Mouse (Mus musculus) spleen, adult 12 weeks (tissue): ENCODE data around the gene Bmper.

Experiments
- DNase-seq: peaks from one replicate; pipeline ENCODE4 v3.0.0; 2022; ENCODE audit warnings: low spot score

Bmper gene

GRCm38 (mm10) chr9:23222841-23223548, at the start of gene Bmper:
Gene Bmper, plus strand, starts transcription at chr9:23223076.
- no peak for DNase-seq

- no peak for DNase-seq
Observed at GRCm38 (mm10) chr9:23177476-23177875, 45.4 kb upstream of the Bmper start.

- DNase-seq: no peak
Observed at GRCm38 (mm10) chr9:23187181-23187580, 35.7 kb upstream of the Bmper start.

- DNase-seq: no peak
Observed at GRCm38 (mm10) chr9:23188136-23188535, 34.7 kb upstream of the Bmper start.

DNA sequence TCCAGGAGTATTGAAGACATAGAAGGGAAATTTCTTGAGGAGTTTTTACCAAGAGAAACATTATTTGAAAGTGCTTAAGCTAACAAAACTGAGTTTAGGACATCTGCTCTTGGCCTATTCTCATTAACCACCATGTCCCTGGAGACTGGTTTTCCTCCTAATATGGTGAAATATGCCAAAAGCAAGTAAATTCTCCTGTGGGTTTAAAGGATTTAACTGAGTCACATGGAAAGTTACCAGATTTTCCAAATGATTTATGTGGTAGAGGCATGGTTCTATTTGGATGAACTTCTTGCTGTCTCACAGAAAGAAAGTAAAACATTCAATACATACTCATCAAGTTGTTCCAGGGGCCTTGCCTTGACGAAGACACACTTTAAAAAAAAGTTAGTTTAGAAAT, 31.9 kb upstream of the Bmper start:
- no peak for DNase-seq

GRCm38 (mm10) chr9:23191431-23191830, 31.4 kb upstream of the Bmper start:
- DNase-seq: no peak

- DNase-seq: no peak
Observed at GRCm38 (mm10) chr9:23192567-23193331, 30.1 kb upstream of the Bmper start.

DNA sequence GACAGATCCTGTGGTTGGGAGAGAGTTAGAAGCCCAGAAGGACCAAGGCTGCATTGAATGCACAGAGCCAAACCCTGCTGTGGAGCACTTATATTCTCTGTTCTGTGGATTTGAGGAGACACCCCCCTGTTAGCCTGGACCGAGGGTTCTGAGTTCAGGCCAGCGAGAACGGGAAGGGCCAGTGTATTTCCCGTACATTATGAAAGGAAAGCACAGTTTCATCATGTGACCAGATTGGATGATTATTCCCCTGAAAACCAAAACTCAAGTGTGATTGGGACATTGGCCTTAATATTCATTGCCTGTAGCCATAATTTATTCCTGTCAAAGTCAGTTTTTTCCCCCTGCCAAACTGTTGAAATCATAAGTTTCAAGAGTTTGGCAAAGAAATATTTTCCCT, 23.9 kb upstream of the Bmper start:
- DNase-seq: no peak

GRCm38 (mm10) chr9:23199841-23200240, 23.0 kb upstream of the Bmper start:
- DNase-seq: no peak

DNA sequence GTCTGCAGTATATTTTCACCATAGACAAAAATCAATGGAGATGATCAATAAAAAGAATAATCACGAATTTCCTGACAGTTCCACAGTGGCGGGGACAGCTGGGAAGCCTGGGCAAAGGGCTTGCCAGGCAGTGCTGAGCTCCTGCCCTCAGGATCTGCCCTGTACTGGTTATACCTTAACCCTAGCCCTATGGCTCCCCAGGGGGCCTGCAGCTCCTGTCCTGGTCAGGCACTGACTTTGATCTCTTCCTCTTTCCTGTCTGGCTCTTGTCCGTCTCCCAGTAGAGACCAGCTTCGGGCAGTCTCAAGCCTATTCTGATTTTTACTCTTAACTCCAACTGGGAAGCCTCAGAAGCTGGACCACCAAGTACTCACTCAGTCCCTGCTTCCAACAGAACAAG, 22.0 kb upstream of the Bmper start:
- no peak for DNase-seq

GRCm38 (mm10) chr9:23202431-23202830, 20.4 kb upstream of the Bmper start:
- DNase-seq: no peak

GRCm38 (mm10) chr9:23204339-23205288, 18.3 kb upstream of the Bmper start:
- DNase-seq: no peak

- DNase-seq: no peak
Observed at GRCm38 (mm10) chr9:23205304-23205703, 17.6 kb upstream of the Bmper start.

- DNase-seq: no peak
Observed at GRCm38 (mm10) chr9:23205757-23206156, 17.1 kb upstream of the Bmper start.

DNA sequence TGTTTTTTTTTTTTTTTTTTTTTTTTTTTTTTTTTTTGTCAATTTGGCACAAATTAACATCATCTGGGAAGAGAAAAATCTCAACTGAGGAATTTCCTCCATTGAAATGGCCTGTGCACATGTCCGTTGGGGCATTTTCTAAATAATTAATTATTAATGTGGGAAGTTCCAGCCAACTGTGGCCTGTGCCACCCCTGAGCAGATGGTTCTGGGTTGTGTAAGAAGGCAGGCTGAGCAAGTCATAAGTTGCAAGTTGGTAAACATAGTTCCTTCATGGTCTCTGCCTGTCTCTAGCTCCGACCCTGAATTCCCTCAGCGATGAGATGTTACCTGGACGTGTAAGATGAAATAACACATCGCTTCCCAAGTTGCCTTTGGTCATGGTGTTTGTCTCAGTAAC, 16.7 kb upstream of the Bmper start:
- no peak for DNase-seq

DNA sequence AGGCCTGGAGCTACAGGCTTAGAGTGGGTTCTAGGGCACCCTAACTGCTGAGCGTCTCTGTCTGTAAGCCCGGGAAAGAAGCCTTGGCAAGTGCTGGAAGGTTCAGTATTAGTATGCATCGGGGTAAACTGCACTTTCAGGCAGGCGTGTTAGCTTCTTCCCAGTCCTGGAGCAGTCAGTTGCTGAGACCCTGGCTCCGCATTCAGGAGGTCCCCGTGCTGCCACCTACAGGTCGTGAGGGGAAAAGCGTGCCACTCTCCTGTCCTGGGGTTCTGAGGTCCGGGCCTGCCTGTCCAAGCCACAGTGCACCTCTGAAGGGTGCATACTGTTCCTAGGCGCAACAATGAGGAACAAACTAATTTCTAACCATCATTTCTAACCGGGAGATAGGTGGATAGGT, 10.6 kb upstream of the Bmper start:
- DNase-seq: peak; percentile 5

DNA sequence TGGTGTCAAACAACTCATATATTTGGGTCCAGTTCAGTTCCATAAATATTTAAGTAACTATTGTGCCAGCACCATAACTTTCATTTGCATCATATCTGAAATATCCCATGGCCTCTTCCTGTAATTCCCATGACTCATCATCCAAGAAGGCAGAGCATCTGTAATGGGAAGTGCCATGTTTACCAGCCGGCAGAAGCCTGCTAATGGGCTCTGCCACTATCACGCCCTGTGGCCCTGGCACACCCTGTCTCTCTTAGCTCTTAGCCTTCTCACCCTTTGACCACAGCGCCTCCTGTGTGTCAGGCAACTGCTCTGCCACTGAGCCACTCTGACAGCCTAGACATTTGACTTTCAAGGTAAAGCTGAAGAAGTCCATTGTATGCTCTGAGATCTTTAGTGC, 3.1 kb upstream of the Bmper start:
- DNase-seq: no peak

GRCm38 (mm10) chr9:23221976-23222375, 900 bp upstream of the Bmper start:
- no peak for DNase-seq

DNA sequence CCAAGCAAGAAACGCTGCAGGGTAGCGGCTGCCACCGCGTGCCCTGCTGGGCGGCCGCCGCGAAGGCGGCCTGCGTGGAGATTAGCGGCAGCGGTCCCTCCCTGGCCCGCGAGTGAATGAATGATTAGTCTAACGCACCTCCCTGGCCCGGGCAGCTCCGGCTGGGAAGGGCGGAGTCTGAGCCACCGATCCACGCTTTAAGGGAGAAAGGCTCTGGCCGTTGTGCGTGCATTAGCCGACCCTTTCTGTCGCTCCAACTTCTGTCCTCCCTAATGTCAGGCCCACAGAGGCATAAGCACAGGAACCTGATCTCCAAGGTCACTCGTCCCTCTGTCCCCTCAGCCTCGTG, 410 bp upstream of the Bmper start:
- DNase-seq: no peak

GRCm38 (mm10) chr9:23223549-23224077, 737 bp downstream of the Bmper start:
- DNase-seq: no peak

DNA sequence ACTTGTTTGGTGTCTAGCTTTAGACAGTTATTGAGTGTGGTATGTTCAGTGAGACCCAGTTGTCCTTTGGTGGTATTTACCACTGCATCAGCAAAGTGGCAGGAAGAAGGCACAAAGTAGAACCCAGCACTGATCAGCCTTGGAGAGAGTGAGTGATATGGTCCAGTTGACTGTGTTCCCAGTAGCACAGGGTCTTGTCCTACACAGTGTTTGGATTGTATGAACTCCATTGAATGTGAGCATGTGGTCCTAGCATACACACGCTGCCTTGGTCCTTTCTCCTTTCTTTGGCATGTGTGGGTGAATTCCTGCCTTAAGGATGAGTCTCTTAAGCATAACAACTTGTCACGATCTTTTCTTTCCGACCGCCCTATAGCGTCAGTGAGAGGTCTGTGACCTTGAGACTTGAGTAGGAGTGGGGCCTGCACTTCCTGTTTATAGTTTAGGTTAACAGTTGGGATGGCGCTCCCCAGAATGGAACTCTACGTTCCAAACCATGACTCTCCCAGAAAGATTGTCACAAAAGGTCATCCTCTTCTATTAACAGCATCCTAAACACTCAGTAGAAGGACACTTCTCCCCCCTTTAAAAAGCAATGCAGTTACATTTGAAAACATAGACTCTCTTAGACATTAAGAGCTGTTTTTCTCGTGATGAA, 10.7 kb downstream of the Bmper start:
- no peak for DNase-seq
